Mouse (Mus musculus) thymus, adult 18-20 months (tissue): Measurements from ENCODE around the gene Anapc13.
A peak's percentile ranks its signal among the peaks of the same experiment; 100 is the strongest.

Source experiments
- DNase-seq, 2 experiments: peaks; one replicate each; pipeline ENCODE4 v3.0.0; 2022; ENCODE audit warnings: mixed read lengths in 2 of 2

Anapc13 gene

DNA sequence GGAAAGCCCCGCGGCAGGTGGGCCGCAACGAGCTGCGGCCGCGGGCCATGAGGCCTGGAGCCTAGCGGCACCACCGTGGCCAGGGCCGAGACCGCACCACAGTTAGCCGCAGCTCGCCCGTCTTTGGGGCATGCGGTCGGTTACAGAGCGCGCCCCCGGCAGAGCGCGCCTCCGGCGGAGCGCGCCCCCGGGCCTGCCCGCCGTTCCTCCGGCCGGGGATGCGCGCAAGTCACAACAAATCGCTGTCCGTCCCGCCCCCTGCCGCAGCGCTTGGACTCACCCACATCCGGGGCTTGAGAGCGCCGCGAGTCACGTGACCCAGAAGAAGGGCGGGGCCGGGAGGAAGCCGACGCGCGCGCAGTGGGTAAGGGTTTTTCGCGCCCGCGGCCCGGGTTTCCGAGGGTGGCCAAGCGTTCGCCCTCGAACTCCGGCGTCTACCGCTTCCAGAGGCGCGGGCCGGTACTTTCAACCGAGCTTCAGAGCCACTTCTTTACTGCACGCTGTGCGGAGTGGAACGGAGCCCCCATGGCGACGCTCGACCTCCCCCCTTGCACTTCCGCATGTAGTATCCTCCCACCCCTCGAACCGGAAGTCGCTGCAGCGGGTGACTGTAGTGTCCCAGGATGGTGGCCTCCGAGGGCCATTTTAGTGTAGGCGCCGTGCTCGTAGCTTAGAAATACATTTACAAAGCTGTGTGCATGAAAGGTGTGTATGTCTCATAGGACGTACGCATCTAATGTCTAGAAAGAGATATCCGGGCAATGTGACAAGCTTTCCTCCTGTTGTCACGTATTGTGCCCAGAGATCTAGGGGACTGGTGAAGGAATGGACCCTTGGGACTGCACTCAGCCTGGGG is at the start of gene Anapc13, which contains the start of gene Cep63:
Anapc13 (plus strand) TSS at position 314 of the 856 bp plus-strand sequence.
Cep63 (minus strand) TSS at position 552 of the 856 bp plus-strand sequence.
- DNase-seq: peak; percentile 92 to 95

DNA sequence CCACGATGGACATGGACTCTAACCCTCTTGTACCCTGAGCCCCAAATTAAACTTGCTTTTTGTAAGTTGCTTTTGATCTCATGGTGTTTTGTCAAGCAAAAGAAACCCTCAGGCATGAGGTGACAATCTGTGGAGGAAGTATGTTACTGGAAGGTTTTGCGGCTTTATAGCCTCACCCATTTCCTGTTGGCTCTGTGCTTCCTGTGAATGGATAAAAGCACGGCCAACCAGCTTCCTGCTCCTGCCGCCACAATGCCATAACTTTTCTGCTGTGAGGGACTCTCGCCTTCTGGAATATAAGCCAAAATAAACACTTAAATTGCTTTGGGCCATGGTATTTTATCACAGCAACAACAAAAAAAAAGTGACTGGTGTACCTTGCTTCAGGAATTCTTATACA is 48.6 kb upstream of the Anapc13 start:
- DNase-seq: no peak

DNA sequence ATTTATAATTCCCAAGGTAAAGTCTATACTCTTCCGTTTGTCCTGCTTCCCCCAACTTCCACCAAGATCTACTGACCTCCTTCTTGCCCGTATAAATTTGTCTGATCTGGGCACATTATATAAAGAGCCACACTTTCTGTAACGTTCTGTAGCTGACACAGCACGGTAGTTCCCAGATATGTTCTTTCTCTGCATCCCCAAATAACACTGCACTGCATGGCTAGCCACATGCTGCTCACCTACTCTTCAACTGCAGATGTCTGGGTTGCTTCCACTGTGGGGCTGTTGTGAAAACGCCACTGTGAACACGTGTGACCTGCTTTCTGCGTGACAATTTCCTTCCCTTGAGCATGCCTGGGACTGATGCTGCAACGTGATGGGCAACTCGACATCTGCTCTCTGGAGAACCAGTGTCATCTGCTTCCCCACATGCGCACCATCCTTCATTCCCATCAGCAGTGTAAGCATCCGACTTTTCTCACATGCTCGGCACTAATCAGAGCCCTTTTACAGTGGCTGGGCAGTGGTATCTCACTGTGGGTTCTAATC is 44.1 kb upstream of the Anapc13 start:
- no peak for DNase-seq

DNA sequence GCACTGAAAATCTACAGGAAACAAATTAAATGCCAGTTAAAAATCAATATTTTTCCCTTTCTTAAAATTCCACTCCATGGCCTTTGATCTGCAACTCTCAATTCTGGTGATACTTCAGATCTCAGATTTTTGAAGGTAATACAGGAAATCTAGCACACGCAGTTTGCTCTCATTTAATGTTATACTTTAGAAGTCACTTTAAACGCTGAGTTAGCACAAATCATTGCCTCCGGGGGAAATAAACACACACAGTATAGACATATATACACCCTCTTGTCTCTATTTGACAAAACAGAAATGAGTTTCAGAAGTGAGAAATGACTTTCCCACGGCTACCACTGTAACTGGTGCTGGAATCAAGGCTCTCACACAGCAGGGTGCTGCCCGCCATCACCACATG is 38.7 kb upstream of the Anapc13 start:
- DNase-seq: no peak

DNA sequence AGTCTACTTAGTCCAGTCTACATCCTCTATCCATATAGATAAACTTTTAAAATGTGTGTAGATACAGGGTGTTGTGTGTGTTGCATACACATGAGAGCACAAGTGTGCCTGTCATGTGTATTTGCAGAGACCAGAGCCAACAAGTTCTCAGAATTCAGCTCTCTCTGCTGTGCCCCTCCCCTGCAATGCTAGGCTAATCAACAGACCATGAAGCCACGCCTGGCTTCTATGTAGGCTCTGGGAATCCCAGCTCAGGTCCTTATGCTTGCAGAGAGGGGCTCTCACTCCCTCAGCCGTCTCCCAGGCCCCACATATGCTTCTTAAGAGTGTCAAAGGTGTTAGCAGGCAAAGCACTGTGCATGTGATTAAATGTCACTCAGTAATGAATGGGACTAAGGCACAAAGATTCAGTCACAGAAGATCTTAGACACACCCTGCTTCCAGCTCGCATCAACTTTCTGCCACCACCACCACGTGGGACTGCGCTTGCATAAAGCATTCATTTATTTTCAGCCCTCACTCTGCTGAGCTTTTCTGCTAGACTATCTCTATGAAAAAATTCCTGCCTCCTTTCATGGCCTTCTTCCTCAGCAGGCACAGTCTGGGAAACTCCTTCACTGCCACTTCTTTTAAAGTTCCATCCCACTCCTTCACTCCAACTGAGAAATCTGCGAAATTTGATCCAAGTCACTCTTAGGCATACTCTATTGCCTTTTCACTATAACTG is 31.3 kb upstream of the Anapc13 start:
- no peak for DNase-seq

DNA sequence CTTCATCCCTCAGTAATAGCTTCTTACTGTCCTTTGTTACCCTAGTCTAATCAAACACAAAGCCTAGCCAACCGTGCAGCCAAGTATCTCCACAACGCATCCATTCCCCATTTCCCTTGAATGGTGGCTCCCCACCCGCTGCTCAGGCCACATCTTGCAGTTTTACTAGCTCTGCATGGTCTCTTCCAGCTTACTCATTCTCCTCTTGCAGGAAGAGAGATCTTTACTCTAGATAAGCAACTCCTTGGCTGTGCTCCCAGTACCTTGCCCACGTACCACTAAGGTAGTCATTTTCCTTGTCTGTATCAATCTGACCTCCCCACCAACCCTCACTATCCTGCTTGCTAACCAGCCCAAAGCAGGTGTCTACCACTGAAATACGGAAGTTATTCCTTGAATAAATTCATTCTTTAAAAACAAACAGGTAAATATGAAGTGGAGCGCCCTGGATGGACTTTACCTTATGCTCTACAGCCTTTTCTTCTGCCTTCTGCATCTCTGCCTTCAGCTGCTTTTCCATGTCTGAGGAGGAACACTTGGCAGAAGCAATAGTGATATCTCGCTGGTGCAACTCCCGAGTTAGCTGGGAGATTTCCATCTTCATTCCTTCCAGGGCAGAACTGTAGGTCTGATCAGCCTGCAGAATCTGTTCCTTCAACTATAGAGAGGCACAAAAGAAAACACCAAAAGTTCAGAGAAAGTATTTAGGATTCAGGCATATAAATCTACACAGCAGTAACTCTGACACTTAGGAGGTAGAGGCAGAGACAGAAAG is 30.2 kb upstream of the Anapc13 start:
- no peak for DNase-seq

DNA sequence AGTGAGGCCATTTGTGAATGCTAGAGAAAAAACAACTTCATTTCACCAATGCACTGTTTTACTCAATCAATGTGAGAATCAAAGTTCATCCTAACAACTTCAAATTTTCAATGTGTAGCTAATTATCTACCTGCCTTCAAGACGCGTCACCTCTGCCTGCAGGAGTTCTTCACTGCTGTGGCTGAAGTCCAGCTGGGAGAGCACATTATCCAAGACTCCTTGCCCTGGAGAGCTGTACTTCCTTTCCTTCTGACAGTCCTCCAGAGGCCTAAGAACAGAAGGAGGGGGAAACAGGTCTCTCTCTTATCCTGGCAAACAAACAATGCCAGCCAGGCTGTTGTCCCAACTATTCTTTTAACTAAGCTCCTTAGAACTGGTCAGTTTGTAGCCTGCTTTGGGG is 24.9 kb upstream of the Anapc13 start:
- DNase-seq: no peak

DNA sequence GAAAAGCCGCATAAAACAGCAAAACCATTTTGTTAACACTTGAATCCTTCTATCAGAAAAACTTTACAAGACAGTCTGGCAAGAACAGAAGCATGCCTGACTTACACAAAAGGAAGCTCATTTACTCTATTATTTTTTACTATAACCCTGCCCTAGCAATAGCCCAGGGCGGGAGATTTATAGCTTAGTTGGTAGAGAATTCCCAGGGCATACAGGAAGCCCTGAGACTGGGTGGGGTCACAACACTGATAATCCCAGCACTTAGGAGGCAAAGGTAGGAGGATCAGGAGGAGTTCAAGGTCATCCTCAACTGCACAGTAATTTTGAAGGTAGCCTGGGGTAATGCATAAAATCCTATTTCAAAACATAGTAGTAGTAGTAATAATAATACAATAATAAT is 24.4 kb upstream of the Anapc13 start:
- no peak for DNase-seq

DNA sequence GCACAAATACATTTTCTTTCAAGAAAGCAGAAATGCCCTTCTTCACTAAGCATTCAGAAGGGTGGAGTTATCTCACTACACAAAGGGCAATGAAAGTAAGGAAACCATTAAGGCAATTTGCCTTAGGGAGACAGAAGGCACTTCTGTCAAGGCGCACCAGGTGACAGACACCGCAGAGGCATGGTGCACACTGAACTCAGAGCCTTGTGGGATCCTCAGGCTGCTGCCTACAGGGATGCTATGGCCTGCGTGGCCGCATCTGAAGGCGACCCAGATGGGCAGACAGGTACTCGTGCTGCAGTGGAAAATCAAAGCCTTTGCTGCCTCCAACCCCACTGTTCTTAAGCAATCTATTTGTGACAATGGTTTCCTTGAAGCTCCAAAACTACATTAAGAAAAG is 20.9 kb upstream of the Anapc13 start:
- DNase-seq: no peak

DNA sequence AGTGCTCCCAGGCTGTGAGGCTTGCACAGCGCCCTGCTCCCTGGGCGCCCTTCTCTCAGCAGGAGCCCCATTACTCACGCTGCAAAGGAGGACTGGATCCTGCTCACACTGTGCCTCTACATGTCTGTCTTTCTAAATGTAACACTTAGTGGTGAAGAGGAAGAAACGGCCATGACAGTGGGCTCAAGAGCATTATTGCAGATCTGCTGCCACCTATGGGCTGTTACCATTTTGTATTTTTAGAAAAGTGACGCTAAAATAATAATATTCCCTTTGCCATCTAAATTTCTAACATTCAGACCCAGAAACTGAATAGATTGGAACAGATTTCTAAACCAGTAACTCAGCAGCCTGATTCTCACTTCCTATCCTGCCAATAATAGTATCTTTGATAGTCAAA is 18.6 kb upstream of the Anapc13 start:
- no peak for DNase-seq

DNA sequence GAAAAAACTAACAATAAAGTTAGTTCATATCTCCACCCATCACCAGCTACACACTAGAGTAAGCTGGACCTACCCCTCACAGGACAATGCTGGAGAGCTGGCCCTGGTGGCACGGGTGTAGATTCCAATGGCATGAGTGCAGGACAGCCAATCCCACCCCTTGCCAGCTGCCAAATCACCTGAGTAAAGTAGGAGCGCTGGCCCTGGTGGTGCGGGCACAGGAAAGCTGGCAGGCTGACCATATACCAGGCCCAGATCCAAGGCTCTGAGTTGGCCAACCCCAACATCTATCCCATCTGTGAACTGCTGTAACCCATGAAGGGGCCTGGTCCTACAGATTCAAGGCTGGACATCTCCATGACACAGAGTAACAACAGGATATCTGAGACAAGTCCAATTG is 16.9 kb upstream of the Anapc13 start:
- DNase-seq: no peak

DNA sequence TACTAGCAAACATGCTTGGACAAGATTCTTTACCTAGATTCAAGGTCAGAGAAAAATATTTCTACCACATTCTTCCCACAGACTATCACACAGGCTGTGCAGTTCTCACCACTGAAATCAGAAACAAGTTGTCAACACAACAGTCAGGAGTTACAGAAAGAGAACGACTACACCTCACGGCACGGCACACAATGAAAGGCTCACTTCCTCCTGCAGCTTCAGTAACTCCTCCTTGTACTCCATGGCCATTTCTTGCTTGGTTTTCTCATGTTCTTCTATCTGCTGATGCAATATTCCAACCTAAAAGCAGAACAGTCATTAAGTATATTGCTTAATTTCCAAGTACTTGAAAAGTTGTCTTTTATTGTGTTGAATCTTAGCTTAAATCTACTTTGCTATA is 11.0 kb upstream of the Anapc13 start:
- no peak for DNase-seq

DNA sequence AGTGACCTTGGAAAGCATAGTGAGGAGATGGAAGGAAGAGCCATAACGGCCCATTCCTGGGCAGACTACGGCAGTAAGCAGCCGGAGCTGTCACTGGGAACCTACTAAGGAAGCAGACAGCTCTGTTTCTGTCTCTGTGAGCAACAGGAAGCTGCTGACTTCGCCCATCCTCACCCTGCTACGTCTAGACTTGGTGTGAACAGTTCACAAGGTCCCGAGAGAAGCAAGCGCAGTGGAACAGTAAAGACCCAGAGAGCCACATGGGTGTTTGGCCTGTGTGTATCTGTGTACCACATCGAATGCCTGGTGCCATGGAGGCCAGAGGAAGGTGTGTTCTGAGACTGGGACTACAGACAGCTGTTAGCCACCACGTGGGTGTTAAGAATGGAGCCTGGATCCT is 9.8 kb upstream of the Anapc13 start:
- no peak for DNase-seq

DNA sequence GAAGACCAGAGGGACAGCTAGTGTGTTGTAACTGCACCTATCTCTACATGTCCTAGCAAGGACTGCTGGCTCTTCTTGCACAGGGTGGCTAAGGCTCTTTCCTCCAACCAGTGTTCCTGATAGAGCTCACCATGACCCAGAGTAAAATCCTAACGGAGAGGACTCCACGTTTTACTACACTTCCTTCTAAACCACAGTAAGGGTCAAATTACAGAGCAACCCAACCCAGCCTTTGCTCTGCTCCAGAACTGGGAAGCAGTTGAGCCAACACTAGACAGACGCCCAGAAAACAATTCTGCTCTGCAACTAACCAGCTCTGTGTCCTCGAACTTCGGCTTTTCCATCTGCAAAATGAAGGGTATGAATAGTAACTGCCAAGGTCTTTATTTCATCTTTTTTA is 4.7 kb upstream of the Anapc13 start:
- no peak for DNase-seq

DNA sequence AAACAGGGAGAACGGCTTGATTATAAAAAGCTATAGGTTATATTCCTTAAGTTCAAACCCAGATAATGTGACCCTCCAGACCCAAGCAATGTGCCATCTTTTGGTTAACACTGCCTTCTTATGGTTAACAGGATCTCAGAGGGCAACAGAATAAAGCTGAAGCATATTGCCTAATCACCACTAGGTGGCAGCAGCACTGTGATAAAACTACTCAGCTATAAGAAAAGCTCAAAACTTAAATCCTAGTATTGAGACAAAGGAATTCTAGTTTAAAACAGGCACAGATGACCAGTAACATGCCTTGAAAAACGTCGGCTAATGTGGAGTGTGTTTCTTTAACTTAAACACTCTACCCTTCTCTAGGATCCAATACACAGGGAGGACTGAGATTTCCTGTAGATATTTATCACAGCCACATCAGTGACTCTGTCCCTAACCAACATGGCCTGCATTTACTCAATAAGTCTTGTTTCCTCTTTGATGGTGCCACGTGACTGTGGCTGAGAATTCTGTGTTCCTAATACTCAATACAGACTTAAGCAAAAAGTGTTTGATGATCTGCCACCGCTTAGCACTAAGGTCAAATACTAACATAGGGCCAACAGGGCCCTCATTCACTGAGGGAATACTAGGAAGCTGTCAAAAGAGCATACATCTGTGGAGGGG is 3.8 kb upstream of the Anapc13 start:
- no peak for DNase-seq

DNA sequence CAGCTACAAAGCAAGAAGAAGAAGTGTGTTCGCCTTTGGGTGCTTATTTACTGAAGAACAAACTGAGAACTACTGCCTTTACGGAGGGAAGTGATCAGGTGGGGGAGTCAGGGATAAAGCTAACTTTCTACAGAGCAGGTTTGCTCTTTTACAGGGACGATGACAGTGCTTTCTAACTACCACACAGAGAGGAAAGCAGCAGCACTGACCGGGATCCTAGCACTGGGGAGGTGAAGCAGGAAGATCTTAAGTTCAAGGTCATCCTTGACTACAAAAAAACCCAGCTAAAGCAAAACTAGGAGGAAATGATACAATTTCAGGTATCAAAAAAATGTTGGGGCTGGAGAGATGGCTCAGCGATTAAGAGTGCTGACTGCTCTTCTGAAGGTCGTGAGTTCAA is 3.2 kb upstream of the Anapc13 start:
- DNase-seq: no peak

DNA sequence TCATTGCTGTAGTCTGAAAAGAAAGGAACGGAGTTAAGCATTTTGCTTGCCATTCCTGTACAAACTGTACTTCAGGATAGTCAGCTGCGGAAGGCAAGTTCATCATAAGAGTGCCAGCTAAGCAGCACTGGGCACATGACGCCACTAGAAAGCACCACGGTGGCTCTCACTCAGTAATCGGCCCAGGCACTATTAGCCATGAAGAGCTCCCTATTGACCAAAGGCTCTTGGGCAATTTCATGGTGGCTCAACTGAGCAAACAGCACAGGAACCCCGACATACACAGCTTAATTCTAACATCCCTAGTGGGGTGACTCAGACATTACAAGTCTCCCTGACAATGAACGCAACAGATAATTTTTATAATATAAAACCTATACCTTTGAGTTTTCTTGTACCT is 2.5 kb upstream of the Anapc13 start:
- DNase-seq: no peak

DNA sequence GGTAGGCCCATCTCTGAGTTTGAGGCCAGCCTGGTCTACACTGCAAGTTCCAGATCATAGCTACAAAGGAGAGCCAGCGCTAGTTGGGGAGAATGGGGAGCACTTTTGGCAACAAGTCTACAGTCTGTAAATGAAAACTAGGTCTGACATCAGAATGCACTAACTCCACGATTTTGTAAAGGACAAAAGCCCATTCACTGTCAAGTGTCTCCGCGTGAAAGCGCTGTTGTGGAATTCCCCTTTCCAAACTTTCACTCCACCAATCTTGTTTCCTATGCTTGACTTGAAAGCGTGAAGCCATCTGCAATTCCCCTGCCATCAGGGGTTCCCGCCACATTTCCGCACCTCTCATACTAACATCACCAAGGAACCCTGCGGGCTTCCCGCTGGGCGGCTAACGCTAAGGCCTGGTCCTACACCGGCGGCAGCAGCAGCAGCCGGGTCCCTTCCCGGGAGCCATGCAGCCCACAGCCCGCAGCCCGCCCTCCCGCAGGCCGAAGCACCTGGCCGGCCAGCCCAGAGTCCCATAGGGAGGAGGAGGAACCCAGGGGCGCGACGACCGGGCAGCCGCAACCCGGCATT is 604 bp upstream of the Anapc13 start:
- no peak for DNase-seq

DNA sequence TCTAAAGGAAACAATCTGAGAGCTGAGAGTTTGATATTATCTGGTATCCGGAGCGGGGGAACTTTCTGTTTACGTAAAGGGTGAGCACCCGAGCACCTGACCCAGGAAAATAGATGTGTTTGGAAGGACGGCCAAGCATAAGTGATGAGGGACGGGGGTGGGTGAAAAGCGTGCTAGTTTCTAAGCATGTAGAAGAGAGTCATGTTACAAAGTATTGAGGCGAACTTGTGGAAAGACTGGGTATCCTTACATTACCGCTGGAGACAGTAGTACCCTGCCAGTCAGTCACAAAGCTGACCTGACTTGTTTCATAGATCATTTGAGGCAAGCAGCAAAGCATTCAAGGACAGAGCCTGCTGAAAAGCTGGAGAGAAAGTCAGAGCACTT is 736 bp downstream of the Anapc13 start:
- no peak for DNase-seq

DNA sequence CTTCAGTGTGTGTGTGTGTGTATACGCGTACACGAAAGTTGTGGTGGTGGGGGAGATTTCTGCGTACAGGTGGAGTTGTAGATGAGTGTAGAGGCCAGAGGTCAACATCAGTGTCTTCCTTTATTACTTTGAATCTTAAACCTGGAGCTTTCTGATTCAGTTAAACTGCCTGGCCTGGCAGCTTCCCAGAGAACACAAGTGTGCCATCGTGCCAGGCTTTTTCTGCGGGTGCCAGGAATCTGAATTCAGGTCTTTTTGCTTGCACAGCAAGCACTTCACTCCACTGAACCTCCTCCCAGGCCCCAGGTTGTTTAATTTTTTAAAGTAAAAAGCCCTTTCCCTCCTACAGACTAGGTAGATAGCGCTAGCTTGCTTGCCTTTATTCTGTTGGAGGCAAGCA is 1.3 kb downstream of the Anapc13 start:
- DNase-seq: no peak

DNA sequence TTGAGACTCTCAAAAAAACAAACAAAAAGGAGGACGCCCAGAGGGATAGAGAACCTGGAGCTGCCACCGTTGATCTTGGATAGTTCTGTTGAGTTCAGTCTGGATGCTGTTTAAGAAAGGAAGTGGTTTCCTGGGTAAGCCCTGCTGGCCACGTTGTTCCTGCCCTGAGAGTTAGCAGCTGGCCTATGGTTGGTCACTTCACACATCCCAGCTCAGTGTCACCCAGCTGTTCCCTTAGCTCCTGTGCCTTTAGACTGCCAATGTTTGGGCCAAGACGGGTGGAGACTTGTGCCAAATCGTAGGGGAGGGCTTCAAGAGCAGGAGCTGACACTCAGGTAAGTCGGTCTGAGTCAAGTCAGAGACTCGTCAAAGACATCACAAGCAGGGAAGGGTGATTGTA is 3.0 kb downstream of the Anapc13 start:
- no peak for DNase-seq

DNA sequence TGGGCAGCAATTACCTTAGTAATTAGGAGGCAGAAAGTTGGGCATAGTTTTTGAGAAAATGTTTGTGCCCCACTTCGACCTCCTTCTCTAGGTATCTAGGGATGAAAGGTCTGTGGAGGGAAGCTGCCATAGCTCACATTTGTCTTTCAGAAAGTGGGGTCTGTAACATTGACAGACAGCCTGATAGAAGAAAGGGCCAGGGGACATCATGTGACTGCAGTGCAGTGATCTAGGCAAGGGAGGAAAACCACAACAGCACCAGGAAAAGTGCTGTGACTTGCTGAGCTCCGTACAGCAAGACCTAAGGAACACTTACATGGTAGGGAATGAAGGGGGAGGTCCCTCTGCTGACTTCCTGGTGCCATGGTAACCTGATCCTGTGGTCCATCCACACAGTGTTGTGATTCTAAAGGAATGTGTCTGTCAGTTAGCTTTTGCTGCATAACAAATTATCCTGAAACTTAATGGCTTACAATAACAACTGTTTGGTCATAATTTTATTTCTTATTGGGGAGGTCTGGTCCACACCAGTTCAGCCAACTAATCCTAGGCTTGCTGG is 5.6 kb downstream of the Anapc13 start:
- DNase-seq: no peak
